Mouse (Mus musculus): Measurements from ENCODE around the gene Selenoh. TPM values are rescaled to one million over a fixed set of nuclear protein-coding genes. Genes with fewer than 3 reads are reported as not detected.

Gene Selenoh
- polyA plus RNA-seq, 1 experiment from 2014 or later: 123 TPM

- DNase-seq (ENCODE audit: low spot score): peak; percentile 58
- Histone ChIP-seq H3K36me3 (ENCODE audit: control insufficient read depth, insufficient read depth, low read length) (0 out of 2 replicates have a peak, but pooled peaks cover 4% of the 10 kb centered on the region), H3K4me2 (replicated peaks; ENCODE audit: low read depth) (peak overlapping the region; percentile 45), H3K27me3 (ENCODE audit: control insufficient read depth, insufficient read depth, low read length) (no peaks in the 10 kb centered on the region), H3K9me3 (ENCODE audit: control insufficient read depth, low read length) (no peaks in the 10 kb centered on the region), H3K9ac (ENCODE audit: low read length) (peak overlapping the region; percentile 27; the same call in 1 of the 2 replicates), H3K4me3 (ENCODE audit: low read depth, low read length) (peak overlapping the region; percentile 10; the same call in 1 of the 2 replicates), H3K4me1 (replicated peaks; ENCODE audit: control insufficient read depth, insufficient read depth) (peaks cover 23% of the 10 kb centered on the region), H3K27ac (replicated peaks) (peak overlapping the region; percentile 93)
- WGBS: 8% methylated on average over 3 of the region's 3 CpGs
- no peak for TF ChIP-seq CTCF (IDR thresholded peaks at IDR 0.05; ENCODE audit: low read depth)
- TF ChIP-seq EP300 (optimal IDR thresholded peaks at IDR 0.05): no peak
- peak; percentile 75 for ATAC-seq (ENCODE audit: low FRiP score, low TSS enrichment)
These were observed 37.6 kb downstream of the Selenoh start for GRCm38 (mm10) chr2:84632999-84633398.

GRCm38 (mm10) chr2:84632001-84632400 is 38.6 kb downstream of the Selenoh start:
- Histone ChIP-seq H3K4me2 (replicated peaks; ENCODE audit: low read depth) (no peak overlapping the region), H3K9ac (ENCODE audit: low read length) (no peak overlapping the region), H3K4me3 (ENCODE audit: low read depth, low read length) (no peak overlapping the region), H3K36me3 (ENCODE audit: control insufficient read depth, insufficient read depth, low read length) (0 out of 2 replicates have a peak, but pooled peaks cover 4% of the 10 kb centered on the region), H3K27me3 (ENCODE audit: control insufficient read depth, insufficient read depth, low read length) (no peaks in the 10 kb centered on the region), H3K4me1 (replicated peaks; ENCODE audit: control insufficient read depth, insufficient read depth) (peaks cover 23% of the 10 kb centered on the region), H3K9me3 (ENCODE audit: control insufficient read depth, low read length) (no peaks in the 10 kb centered on the region), H3K27ac (replicated peaks) (peak overlapping the region; percentile 93)
- no peak for TF ChIP-seq EP300 (optimal IDR thresholded peaks at IDR 0.05)
- TF ChIP-seq CTCF (IDR thresholded peaks at IDR 0.05; ENCODE audit: low read depth): no peak
- ATAC-seq (ENCODE audit: low FRiP score, low TSS enrichment) (no peak), DNase-seq (ENCODE audit: low spot score) (no peak)
- WGBS: 95% methylated on average over 1 of the region's 1 CpGs

- H3K9ac ChIP-seq (ENCODE audit: low read length): no peak overlapping the region
- H3K4me3 ChIP-seq (ENCODE audit: low read depth, low read length): no peak overlapping the region
- 26% methylated on average over 3 of the region's 3 CpGs for WGBS
- H3K4me1 ChIP-seq (replicated peaks; ENCODE audit: control insufficient read depth, insufficient read depth): peaks cover 4% of the 10 kb centered on the region
- TF ChIP-seq CTCF (IDR thresholded peaks at IDR 0.05; ENCODE audit: low read depth) (no peak), EP300 (optimal IDR thresholded peaks at IDR 0.05) (no peak)
- no peak for ATAC-seq (ENCODE audit: low FRiP score, low TSS enrichment)
- peaks cover 11% of the 10 kb centered on the region for H3K36me3 ChIP-seq (ENCODE audit: control insufficient read depth, insufficient read depth, low read length)
- no peaks in the 10 kb centered on the region for H3K27me3 ChIP-seq (ENCODE audit: control insufficient read depth, insufficient read depth, low read length)
- DNase-seq (ENCODE audit: low spot score): no peak
- no peaks in the 10 kb centered on the region for H3K9me3 ChIP-seq (ENCODE audit: control insufficient read depth, low read length)
- no peak overlapping the region for H3K4me2 ChIP-seq (replicated peaks; ENCODE audit: low read depth)
- H3K27ac ChIP-seq (replicated peaks): peak overlapping the region; percentile 78
These were observed 43.5 kb downstream of the Selenoh start for GRCm38 (mm10) chr2:84627036-84627435.

- no peaks in the 10 kb centered on the region for H3K9me3 ChIP-seq (ENCODE audit: control insufficient read depth, low read length)
- 59% methylated on average over 7 of the region's 7 CpGs for WGBS
- 0 out of 2 replicates have a peak, but pooled peaks have one; percentile 33 for ATAC-seq (ENCODE audit: low FRiP score, low TSS enrichment)
- TF ChIP-seq CTCF (IDR thresholded peaks at IDR 0.05; ENCODE audit: low read depth): no peak
- no peak for TF ChIP-seq EP300 (optimal IDR thresholded peaks at IDR 0.05)
- H3K4me1 ChIP-seq (replicated peaks; ENCODE audit: control insufficient read depth, insufficient read depth): peaks cover 2% of the 10 kb centered on the region
- H3K4me2 ChIP-seq (replicated peaks; ENCODE audit: low read depth): no peak overlapping the region
- peaks cover 11% of the 10 kb centered on the region for H3K36me3 ChIP-seq (ENCODE audit: control insufficient read depth, insufficient read depth, low read length)
- no peaks in the 10 kb centered on the region for H3K27me3 ChIP-seq (ENCODE audit: control insufficient read depth, insufficient read depth, low read length)
- no peak overlapping the region for H3K4me3 ChIP-seq (ENCODE audit: low read depth, low read length)
- H3K9ac ChIP-seq (ENCODE audit: low read length): no peak overlapping the region
- peak overlapping the region; percentile 78 for H3K27ac ChIP-seq (replicated peaks)
- DNase-seq (ENCODE audit: low spot score): no peak
These were observed 44.1 kb downstream of the Selenoh start for GRCm38 (mm10) chr2:84626366-84626975.

- Histone ChIP-seq H3K9me3 (ENCODE audit: control insufficient read depth, low read length) (no peaks in the 10 kb centered on the region), H3K4me2 (replicated peaks; ENCODE audit: low read depth) (no peak overlapping the region), H3K9ac (ENCODE audit: low read length) (no peak overlapping the region), H3K27me3 (ENCODE audit: control insufficient read depth, insufficient read depth, low read length) (no peaks in the 10 kb centered on the region), H3K36me3 (ENCODE audit: control insufficient read depth, insufficient read depth, low read length) (peaks cover 16% of the 10 kb centered on the region), H3K4me1 (replicated peaks; ENCODE audit: control insufficient read depth, insufficient read depth) (peaks cover 2% of the 10 kb centered on the region), H3K27ac (replicated peaks) (peak overlapping the region; percentile 45; the same call in 1 of the 2 replicates), H3K4me3 (ENCODE audit: low read depth, low read length) (no peak overlapping the region)
- ATAC-seq (ENCODE audit: low FRiP score, low TSS enrichment) (no peak), DNase-seq (ENCODE audit: low spot score) (no peak)
- TF ChIP-seq EP300 (optimal IDR thresholded peaks at IDR 0.05) (no peak), CTCF (IDR thresholded peaks at IDR 0.05; ENCODE audit: low read depth) (no peak)
- 88% methylated on average over 17 of the region's 17 CpGs for WGBS
These were observed 46.4 kb downstream of the Selenoh start for GRCm38 (mm10) chr2:84624201-84624600.

- H3K4me1 ChIP-seq (replicated peaks; ENCODE audit: control insufficient read depth, insufficient read depth): peaks cover 2% of the 10 kb centered on the region
- no peak overlapping the region for H3K9ac ChIP-seq (ENCODE audit: low read length)
- H3K36me3 ChIP-seq (ENCODE audit: control insufficient read depth, insufficient read depth, low read length): peaks cover 15% of the 10 kb centered on the region
- no peaks in the 10 kb centered on the region for H3K9me3 ChIP-seq (ENCODE audit: control insufficient read depth, low read length)
- WGBS: 71% methylated on average over 3 of the region's 3 CpGs
- DNase-seq (ENCODE audit: low spot score) (no peak), ATAC-seq (ENCODE audit: low FRiP score, low TSS enrichment) (no peak)
- no peaks in the 10 kb centered on the region for H3K27me3 ChIP-seq (ENCODE audit: control insufficient read depth, insufficient read depth, low read length)
- no peak overlapping the region for H3K4me2 ChIP-seq (replicated peaks; ENCODE audit: low read depth)
- no peak for TF ChIP-seq EP300 (optimal IDR thresholded peaks at IDR 0.05)
- TF ChIP-seq CTCF (IDR thresholded peaks at IDR 0.05; ENCODE audit: low read depth): no peak
- H3K27ac ChIP-seq (replicated peaks): peak overlapping the region; percentile 45
- H3K4me3 ChIP-seq (ENCODE audit: low read depth, low read length): no peak overlapping the region
These were observed 47.0 kb downstream of the Selenoh start for GRCm38 (mm10) chr2:84623428-84624119.
